Mouse (Mus musculus): ENCODE measurements around the gene Klhdc8a.

GRCm38 (mm10) chr1:132345514-132345913, 47.1 kb downstream of the Klhdc8a start:
- TF ChIP-seq EP300 (IDR thresholded peaks at IDR 0.05; ENCODE audit: low read depth) = no peak
- TF ChIP-seq CTCF (IDR thresholded peaks at IDR 0.05; ENCODE audit: low read depth) = no peak

Measured in liver, postnatal 0 days (tissue).